Mouse (Mus musculus) right cerebral cortex, postnatal 36 days (tissue): Measurements from ENCODE around the gene Phf5a.

Experiments
- DNase-seq, 2 experiments: peaks; one replicate each; pipeline ENCODE4 v3.0.0; 2022; ENCODE audit warnings: low spot score in 2 of 2, mixed read lengths in 1 of 2

Phf5a gene

GRCm38 (mm10) chr15:81885418-81885934 is 13.8 kb upstream of the Phf5a start:
- DNase-seq = no peak

GRCm38 (mm10) chr15:81882348-81882747 is 10.6 kb upstream of the Phf5a start:
- DNase-seq = no peak

GRCm38 (mm10) chr15:81879531-81880401 is 8.1 kb upstream of the Phf5a start:
- peak; percentile 83 to 88 for DNase-seq

- peak; percentile 97 to 98 for DNase-seq
Measured at GRCm38 (mm10) chr15:81872262-81873136, 788 bp upstream of the Phf5a start, which contains the start of gene Aco2. Aco2 (plus strand) TSS chr15:81872309.

GRCm38 (mm10) chr15:81869985-81870384 is 1.7 kb downstream of the Phf5a start:
- no peak for DNase-seq

GRCm38 (mm10) chr15:81864238-81864637 is 7.5 kb downstream of the Phf5a start:
- no peak for DNase-seq

GRCm38 (mm10) chr15:81860471-81861135 is 11.1 kb downstream of the Phf5a start:
- DNase-seq = no peak

GRCm38 (mm10) chr15:81859330-81860255 is 12.1 kb downstream of the Phf5a start:
- peak; percentile 86 to 96 for DNase-seq

GRCm38 (mm10) chr15:81858517-81859329 is 13.0 kb downstream of the Phf5a start, which contains the start of gene Tob2:
Tob2 (minus strand) TSS chr15:81858796.
- DNase-seq = peak; percentile 38 to 58

GRCm38 (mm10) chr15:81858138-81858516 is 13.6 kb downstream of the Phf5a start:
- DNase-seq = peak; percentile 83 to 84

- DNase-seq = peak in 1 of 2 experiments; percentile 18
Measured at GRCm38 (mm10) chr15:81857724-81858116, 14.0 kb downstream of the Phf5a start.

GRCm38 (mm10) chr15:81856938-81857723 is 14.6 kb downstream of the Phf5a start:
- no peak for DNase-seq

GRCm38 (mm10) chr15:81856030-81856790 is 15.5 kb downstream of the Phf5a start:
- peak; percentile 83 to 90 for DNase-seq

- DNase-seq = no peak
Measured at GRCm38 (mm10) chr15:81853081-81853480, 18.6 kb downstream of the Phf5a start.

- no peak for DNase-seq
Measured at GRCm38 (mm10) chr15:81852411-81853000, 19.2 kb downstream of the Phf5a start.

- no peak for DNase-seq
Measured at GRCm38 (mm10) chr15:81851375-81851774, 20.3 kb downstream of the Phf5a start.

GRCm38 (mm10) chr15:81850718-81851117 is 21.0 kb downstream of the Phf5a start:
- no peak for DNase-seq

- DNase-seq = no peak
Measured at GRCm38 (mm10) chr15:81849104-81849503, 22.6 kb downstream of the Phf5a start.
